Mouse (Mus musculus) heart, embryonic 13.5 days (tissue): ENCODE measurements at regions not wholly inside any gene's neighbourhood (a gene's known extent, or its start where the extent isn't known, plus 50 kb on each side); places are given as distances from the start of the nearest gene placed in this dataset.

Experiments
- ATAC-seq: fragments of 200-750 bp; cut with Nextera tagmentation; 2 replicates; pipeline ENCODE4 v1.8.0; 2017; ENCODE audit warnings: moderate TSS enrichment; ENCODE audit not compliant: insufficient number of reproducible peaks, low FRiP score, low TSS enrichment; ENCODE audit errors: extremely low read depth
- H3K27ac ChIP-seq: fragments of 300-500 bp; sonication (generic); replicated peaks from 2 replicates; pipeline ENCODE4 v1.5.1; 2015; ENCODE audit warnings: moderate library complexity, mild to moderate bottlenecking, inconsistent platforms
- H3K27me3 ChIP-seq: fragments of 300-500 bp; sonication (generic); replicated peaks from 2 replicates; pipeline ENCODE4 v1.6.1; 2015; ENCODE audit warnings: mild to moderate bottlenecking, inconsistent platforms
- H3K36me3 ChIP-seq: fragments of 300-500 bp; sonication (generic); 2 replicates; pipeline ENCODE4 v1.6.1; 2015; ENCODE audit warnings: mild to moderate bottlenecking, inconsistent platforms
- H3K4me1 ChIP-seq: fragments of 300-500 bp; sonication (generic); 2 replicates; pipeline ENCODE4 v1.6.1; 2015; ENCODE audit warnings: inconsistent platforms
- H3K4me2 ChIP-seq: fragments of 300-500 bp; sonication (generic); 2 replicates; pipeline ENCODE4 v1.6.1; 2015; ENCODE audit warnings: inconsistent platforms, mild to moderate bottlenecking, moderate library complexity
- H3K4me3 ChIP-seq: fragments of 300-500 bp; sonication (generic); 2 replicates; pipeline ENCODE4 v1.5.1; 2015; ENCODE audit warnings: moderate library complexity, mild to moderate bottlenecking, inconsistent platforms
- H3K9ac ChIP-seq: fragments of 300-500 bp; sonication (generic); 2 replicates; pipeline ENCODE4 v1.6.1; 2015; ENCODE audit warnings: inconsistent platforms, mild to moderate bottlenecking, moderate library complexity
- H3K9me3 ChIP-seq: fragments of 300-500 bp; sonication (generic); 2 replicates; pipeline ENCODE4 v1.6.1; 2016; ENCODE audit warnings: inconsistent platforms
- WGBS: fragments of 180-500 bp; shearing (Covaris S2); methylation state at CpG from one replicate; pipeline ENCODE4 v1.1.7; 2015; ENCODE audit warnings: mixed read lengths; 5-methylcytosine and 5-hydroxymethylcytosine counted together

DNA sequence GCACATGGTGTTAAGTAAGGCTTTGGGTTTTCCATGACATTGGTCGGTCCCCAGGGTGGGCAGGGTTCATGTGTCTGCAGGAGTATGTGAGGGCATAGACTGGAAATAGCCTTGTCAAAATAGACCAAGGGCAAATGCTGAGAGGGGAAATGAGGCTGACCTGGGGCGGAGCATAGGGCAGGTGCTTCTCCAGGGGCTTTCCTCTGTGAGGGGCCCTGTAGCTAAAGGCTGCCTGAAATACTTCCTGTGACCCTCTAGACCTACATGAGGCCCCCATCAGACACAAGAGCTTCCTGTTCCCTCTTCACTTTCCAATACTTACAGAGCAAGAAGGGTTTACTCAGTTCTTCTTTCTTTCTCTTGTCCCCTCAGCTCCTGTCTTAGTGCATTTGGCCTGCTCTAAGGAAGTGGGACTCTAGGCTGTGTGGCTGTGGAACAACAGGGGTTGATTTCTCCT lies 1258.7 kb upstream of the A1bg start:
- H3K9ac ChIP-seq = no peak overlapping the region

GRCm38 (mm10) chr15:62180718-62181117 lies 1257.9 kb upstream of the A1bg start:
- Histone ChIP-seq H3K27ac (no peak overlapping the region), H3K4me3 (no peak overlapping the region), H3K4me2 (no peak overlapping the region), H3K4me1 (peaks cover 8% of the 10 kb centered on the region), H3K36me3 (no peaks in the 10 kb centered on the region), H3K9me3 (no peaks in the 10 kb centered on the region), H3K9ac (no peak overlapping the region), H3K27me3 (no peaks in the 10 kb centered on the region)
- WGBS = 82% methylated on average over 3 of the region's 3 CpGs
- no peak for ATAC-seq

More for the DNA sequence above, 1258.7 kb upstream of the A1bg start:
- no peak for ATAC-seq
- 65% methylated on average over 2 of the region's 2 CpGs for WGBS
- no peaks in the 10 kb centered on the region for H3K27me3 ChIP-seq
- no peak overlapping the region for H3K4me3 ChIP-seq
- no peak overlapping the region for H3K27ac ChIP-seq
- no peaks in the 10 kb centered on the region for H3K9me3 ChIP-seq
- no peaks in the 10 kb centered on the region for H3K36me3 ChIP-seq
- no peak overlapping the region for H3K4me2 ChIP-seq
- peaks cover 8% of the 10 kb centered on the region for H3K4me1 ChIP-seq

GRCm38 (mm10) chr15:62179801-62180200 lies 1257.0 kb upstream of the A1bg start:
- Histone ChIP-seq H3K27me3 (no peaks in the 10 kb centered on the region), H3K4me3 (no peak overlapping the region), H3K4me1 (peaks cover 8% of the 10 kb centered on the region), H3K36me3 (no peaks in the 10 kb centered on the region), H3K4me2 (no peak overlapping the region), H3K27ac (no peak overlapping the region), H3K9ac (no peak overlapping the region), H3K9me3 (no peaks in the 10 kb centered on the region)
- 77% methylated on average over 2 of the region's 2 CpGs for WGBS
- ATAC-seq = no peak

DNA sequence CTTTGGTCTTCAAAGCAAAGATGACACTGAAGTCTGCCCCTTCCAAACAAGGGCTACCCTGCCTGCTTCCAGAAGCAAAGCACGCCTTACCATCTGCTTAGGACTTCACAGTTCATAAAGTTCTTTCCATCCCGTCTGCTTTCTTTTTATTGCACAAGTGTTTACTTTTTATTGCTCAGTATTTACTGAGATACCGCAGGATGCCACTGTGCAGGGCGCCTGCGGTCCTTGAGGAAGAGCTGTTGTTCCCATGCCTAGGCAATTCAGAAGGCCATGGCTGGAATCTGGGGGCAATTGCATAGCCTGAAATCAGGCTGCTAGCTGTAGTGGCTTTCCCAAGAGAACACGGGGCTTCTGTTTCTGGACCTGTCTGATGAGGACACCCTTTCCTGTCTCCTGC lies 1255.8 kb upstream of the A1bg start:
- Histone ChIP-seq H3K9ac (no peak overlapping the region), H3K36me3 (no peaks in the 10 kb centered on the region), H3K4me1 (peaks cover 16% of the 10 kb centered on the region), H3K27me3 (no peaks in the 10 kb centered on the region), H3K4me3 (no peak overlapping the region), H3K4me2 (no peak overlapping the region), H3K27ac (no peak overlapping the region), H3K9me3 (no peaks in the 10 kb centered on the region)
- 85% methylated on average over 6 of the region's 6 CpGs for whole genome bisulfite sequencing
- ATAC-seq = no peak

- Histone ChIP-seq H3K27me3 (no peaks in the 10 kb centered on the region), H3K36me3 (no peaks in the 10 kb centered on the region), H3K9me3 (no peaks in the 10 kb centered on the region), H3K9ac (no peak overlapping the region), H3K4me1 (peaks cover 21% of the 10 kb centered on the region), H3K4me2 (no peak overlapping the region), H3K4me3 (no peak overlapping the region), H3K27ac (no peak overlapping the region)
- 81% methylated on average over 9 of the region's 9 CpGs for WGBS
- no peak for ATAC-seq
Measured at GRCm38 (mm10) chr15:62177768-62178410, 1255.1 kb upstream of the A1bg start.

DNA sequence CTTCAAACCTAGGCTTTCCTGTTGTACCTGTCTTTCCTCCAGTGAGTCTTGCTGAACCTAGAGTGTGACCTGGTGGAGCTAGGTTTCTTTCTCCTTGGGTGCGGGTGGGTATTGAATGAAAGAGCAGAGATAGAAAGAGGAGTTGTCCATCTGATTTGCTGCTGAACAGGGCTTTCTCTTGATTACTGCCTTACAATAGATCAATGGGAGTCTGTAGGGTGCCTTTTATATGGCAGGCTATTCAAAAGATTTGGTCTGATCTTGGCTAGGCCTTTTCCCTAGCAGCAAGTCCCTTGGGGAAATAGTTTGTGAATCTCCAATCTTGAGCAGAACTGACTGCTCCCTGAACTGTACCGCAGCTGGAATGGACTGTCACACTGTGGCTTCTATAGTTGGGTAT lies 1253.3 kb upstream of the A1bg start:
- 84% methylated on average over 2 of the region's 2 CpGs for WGBS
- Histone ChIP-seq H3K36me3 (no peaks in the 10 kb centered on the region), H3K9ac (no peak overlapping the region), H3K4me3 (no peak overlapping the region), H3K9me3 (no peaks in the 10 kb centered on the region), H3K27me3 (no peaks in the 10 kb centered on the region), H3K4me2 (no peak overlapping the region), H3K4me1 (peaks cover 14% of the 10 kb centered on the region; the same call in 1 of the 2 replicates), H3K27ac (no peak overlapping the region)
- no peak for ATAC-seq

GRCm38 (mm10) chr15:62173633-62174543 lies 1251.1 kb upstream of the A1bg start:
- Histone ChIP-seq H3K9ac (no peak overlapping the region), H3K4me2 (no peak overlapping the region), H3K27me3 (no peaks in the 10 kb centered on the region), H3K27ac (no peak overlapping the region), H3K9me3 (no peaks in the 10 kb centered on the region), H3K36me3 (no peaks in the 10 kb centered on the region), H3K4me3 (no peak overlapping the region), H3K4me1 (peaks cover 13% of the 10 kb centered on the region; the same call in 1 of the 2 replicates)
- no peak for ATAC-seq
- 75% methylated on average over 10 of the region's 10 CpGs for WGBS

GRCm38 (mm10) chr15:62171632-62172031 lies 1248.8 kb upstream of the A1bg start:
- Histone ChIP-seq H3K9ac (no peak overlapping the region), H3K36me3 (no peaks in the 10 kb centered on the region), H3K4me3 (no peak overlapping the region), H3K4me2 (no peak overlapping the region), H3K4me1 (peaks cover 13% of the 10 kb centered on the region; the same call in 1 of the 2 replicates), H3K27ac (no peak overlapping the region), H3K9me3 (no peaks in the 10 kb centered on the region), H3K27me3 (no peaks in the 10 kb centered on the region)
- no peak for ATAC-seq
- 71% methylated on average over 7 of the region's 7 CpGs for WGBS

DNA sequence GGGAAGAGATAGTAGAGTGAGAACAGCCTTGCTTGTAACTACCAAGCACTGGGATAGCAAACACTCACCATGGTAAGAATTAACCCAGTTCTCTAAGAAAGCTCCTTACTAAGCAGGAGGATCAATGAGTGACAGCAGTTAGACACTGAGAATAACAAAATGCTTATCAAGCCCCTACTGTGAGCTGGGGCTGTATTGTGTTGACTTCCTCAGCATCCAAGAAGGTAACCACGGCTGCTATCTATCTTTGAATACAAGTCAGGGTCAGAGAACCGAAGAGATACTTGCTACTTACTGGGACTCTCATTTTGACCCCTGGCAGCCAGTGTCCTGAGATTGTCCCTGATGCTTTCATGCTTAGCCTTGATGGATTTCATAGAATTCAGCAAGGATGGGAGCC lies 1248.4 kb upstream of the A1bg start:
- H3K4me2 ChIP-seq = no peak overlapping the region
- H3K4me1 ChIP-seq = peaks cover 13% of the 10 kb centered on the region; the same call in 1 of the 2 replicates
- no peak overlapping the region for H3K27ac ChIP-seq
- H3K9me3 ChIP-seq = no peaks in the 10 kb centered on the region
- no peak overlapping the region for H3K9ac ChIP-seq
- no peaks in the 10 kb centered on the region for H3K36me3 ChIP-seq
- ATAC-seq = no peak
- H3K27me3 ChIP-seq = no peaks in the 10 kb centered on the region
- no peak overlapping the region for H3K4me3 ChIP-seq
- 35% methylated on average over 2 of the region's 2 CpGs for WGBS

- peaks cover 13% of the 10 kb centered on the region; the same call in 1 of the 2 replicates for H3K4me1 ChIP-seq
- WGBS = 91% methylated on average over 4 of the region's 4 CpGs
- H3K27me3 ChIP-seq = no peaks in the 10 kb centered on the region
- no peaks in the 10 kb centered on the region for H3K9me3 ChIP-seq
- no peaks in the 10 kb centered on the region for H3K36me3 ChIP-seq
- H3K9ac ChIP-seq = no peak overlapping the region
- no peak overlapping the region for H3K4me2 ChIP-seq
- no peak for ATAC-seq
- H3K4me3 ChIP-seq = no peak overlapping the region
- no peak overlapping the region for H3K27ac ChIP-seq
Measured at GRCm38 (mm10) chr15:62170337-62170736, 1247.5 kb upstream of the A1bg start.

DNA sequence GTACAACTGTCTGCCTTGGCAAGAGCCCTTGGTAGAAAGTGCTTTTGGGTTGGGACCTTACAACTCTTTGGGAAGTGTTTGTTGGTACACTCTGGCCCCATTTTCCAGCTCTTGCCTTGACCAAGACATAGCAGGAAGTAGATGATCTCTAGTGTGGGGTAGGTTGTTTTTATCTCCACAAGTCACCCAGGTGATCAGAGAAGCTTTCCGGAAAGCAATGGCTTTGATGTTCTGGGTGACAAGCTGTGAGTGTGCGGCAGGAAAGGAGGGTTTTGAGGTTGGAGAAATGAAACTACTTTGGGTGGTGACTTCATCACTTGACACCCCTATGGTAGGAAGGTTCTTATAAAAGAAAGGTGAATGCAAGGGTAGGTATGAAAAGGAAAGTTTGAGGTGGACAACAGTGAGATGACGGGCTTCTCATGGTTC lies 1246.8 kb upstream of the A1bg start:
- H3K4me1 ChIP-seq = peaks cover 13% of the 10 kb centered on the region; the same call in 1 of the 2 replicates
- H3K9me3 ChIP-seq = no peaks in the 10 kb centered on the region
- ATAC-seq = no peak
- no peak overlapping the region for H3K4me3 ChIP-seq
- no peak overlapping the region for H3K27ac ChIP-seq
- 88% methylated on average over 3 of the region's 3 CpGs for WGBS
- no peak overlapping the region for H3K4me2 ChIP-seq
- no peaks in the 10 kb centered on the region for H3K27me3 ChIP-seq
- H3K36me3 ChIP-seq = no peaks in the 10 kb centered on the region
- H3K9ac ChIP-seq = no peak overlapping the region
